Mouse (Mus musculus): ENCODE measurements around the gene Poc1b. TPM values are rescaled to one million over a fixed set of nuclear protein-coding genes. Genes with fewer than 3 reads are reported as not detected.

Poc1b gene
- polyA plus RNA-seq, 1 experiment from 2014 or later, result 6.7 TPM

- H3K27ac ChIP-seq (replicated peaks), result no peak overlapping the region
- ATAC-seq (ENCODE audit: low FRiP score, low TSS enrichment), result no peak
Measured at GRCm38 (mm10) chr10:99246797-99247508, 140.1 kb downstream of the Poc1b start.

More at GRCm38 (mm10) chr10:99246797-99247508, 140.1 kb downstream of the Poc1b start:
- Histone ChIP-seq H3K4me3 (ENCODE audit: low read depth, low read length) (no peak overlapping the region), H3K9me3 (ENCODE audit: control insufficient read depth, low read length) (no peaks in the 10 kb centered on the region), H3K9ac (ENCODE audit: low read length) (no peak overlapping the region), H3K4me2 (replicated peaks; ENCODE audit: low read depth) (no peak overlapping the region), H3K4me1 (replicated peaks; ENCODE audit: control insufficient read depth, insufficient read depth) (no peaks in the 10 kb centered on the region), H3K36me3 (ENCODE audit: control insufficient read depth, insufficient read depth, low read length) (no peaks in the 10 kb centered on the region), H3K27me3 (ENCODE audit: control insufficient read depth, insufficient read depth, low read length) (no peaks in the 10 kb centered on the region)
- 74% methylated on average over 20 of the region's 20 CpGs for WGBS
- DNase-seq (ENCODE audit: low spot score), result no peak
- TF ChIP-seq CTCF (IDR thresholded peaks at IDR 0.05; ENCODE audit: low read depth) (no peak), EP300 (optimal IDR thresholded peaks at IDR 0.05) (no peak)

Other genes starting within 250 kb of the Poc1b start
- gene Atp2b1, start 192.6 kb upstream of the Poc1b start, polyA plus RNA-seq (2015; fragmentation: Nextera tagmentation; extraction: Ambion mirVana), result 84.4 and 99.6 TPM in 2 replicates
- gene Galnt4, start 1.1 kb downstream of the Poc1b start, polyA plus RNA-seq (2015; fragmentation: Nextera tagmentation; extraction: Ambion mirVana), result 34.0 and 34.9 TPM in 2 replicates
- not detected in 2 replicates for gene Phxr2, start 19.3 kb downstream of the Poc1b start, polyA plus RNA-seq (2015; fragmentation: Nextera tagmentation; extraction: Ambion mirVana)
- gene Dusp6, start 156.2 kb downstream of the Poc1b start, polyA plus RNA-seq (2015; fragmentation: Nextera tagmentation; extraction: Ambion mirVana), result 17.4 and 18.7 TPM in 2 replicates